Mouse (Mus musculus) thymus, postnatal 10 days (tissue): ENCODE results near the gene Prkce.
A peak's percentile ranks its signal among the peaks of the same experiment; 100 is the strongest.

Source experiments
- DNase-seq, 2 experiments: peaks; one replicate each; pipeline ENCODE4 v3.0.0; 2021; ENCODE audit warnings: low spot score in 2 of 2

The Prkce gene

GRCm38 (mm10) chr17:86514974-86515620 is 347.5 kb downstream of the Prkce start:
- DNase-seq, result no peak

GRCm38 (mm10) chr17:86516630-86517029 is 349.0 kb downstream of the Prkce start:
- no peak for DNase-seq

- DNase-seq, result no peak
These were observed 351.0 kb downstream of the Prkce start for GRCm38 (mm10) chr17:86518604-86519003.

GRCm38 (mm10) chr17:86521252-86521651 is 353.7 kb downstream of the Prkce start:
- DNase-seq, result no peak

GRCm38 (mm10) chr17:86522649-86523048 is 355.1 kb downstream of the Prkce start:
- DNase-seq, result no peak

- DNase-seq, result no peak
These were observed 355.8 kb downstream of the Prkce start for GRCm38 (mm10) chr17:86523374-86523773.

- no peak for DNase-seq
These were observed 356.3 kb downstream of the Prkce start for GRCm38 (mm10) chr17:86523843-86524242.

- DNase-seq, result no peak
These were observed 357.5 kb downstream of the Prkce start for GRCm38 (mm10) chr17:86525075-86525474.

- no peak for DNase-seq
These were observed 358.4 kb downstream of the Prkce start for GRCm38 (mm10) chr17:86526016-86526415.

GRCm38 (mm10) chr17:86527298-86527697 is 359.7 kb downstream of the Prkce start:
- no peak for DNase-seq

GRCm38 (mm10) chr17:86529003-86529402 is 361.4 kb downstream of the Prkce start:
- no peak for DNase-seq

- DNase-seq, result no peak
These were observed 361.8 kb downstream of the Prkce start for GRCm38 (mm10) chr17:86529411-86529810.

- DNase-seq, result no peak
These were observed 363.6 kb downstream of the Prkce start for GRCm38 (mm10) chr17:86531231-86531630.

- no peak for DNase-seq
These were observed 365.4 kb downstream of the Prkce start for GRCm38 (mm10) chr17:86532783-86533548.

- no peak for DNase-seq
These were observed 365.9 kb downstream of the Prkce start for GRCm38 (mm10) chr17:86533549-86533851.

- no peak for DNase-seq
These were observed 367.5 kb downstream of the Prkce start for GRCm38 (mm10) chr17:86535096-86535495.

- DNase-seq, result peak; percentile 64 to 84
These were observed 368.5 kb downstream of the Prkce start for GRCm38 (mm10) chr17:86535827-86536656.

GRCm38 (mm10) chr17:86539881-86540430 is 372.4 kb downstream of the Prkce start:
- no peak for DNase-seq

- no peak for DNase-seq
These were observed 378.9 kb downstream of the Prkce start for GRCm38 (mm10) chr17:86546529-86546928.

GRCm38 (mm10) chr17:86549128-86549527 is 381.5 kb downstream of the Prkce start:
- no peak for DNase-seq

GRCm38 (mm10) chr17:86551561-86551960 is 384.0 kb downstream of the Prkce start:
- no peak for DNase-seq

GRCm38 (mm10) chr17:86551995-86552394 is 384.4 kb downstream of the Prkce start:
- DNase-seq, result no peak
